Mouse (Mus musculus): ENCODE data around the gene Cldn7. TPM values are rescaled to one million over a fixed set of nuclear protein-coding genes. Genes with fewer than 3 reads are reported as not detected.

The Cldn7 gene
- polyA plus RNA-seq, 1 experiment from 2014 or later: 196 TPM

DNA sequence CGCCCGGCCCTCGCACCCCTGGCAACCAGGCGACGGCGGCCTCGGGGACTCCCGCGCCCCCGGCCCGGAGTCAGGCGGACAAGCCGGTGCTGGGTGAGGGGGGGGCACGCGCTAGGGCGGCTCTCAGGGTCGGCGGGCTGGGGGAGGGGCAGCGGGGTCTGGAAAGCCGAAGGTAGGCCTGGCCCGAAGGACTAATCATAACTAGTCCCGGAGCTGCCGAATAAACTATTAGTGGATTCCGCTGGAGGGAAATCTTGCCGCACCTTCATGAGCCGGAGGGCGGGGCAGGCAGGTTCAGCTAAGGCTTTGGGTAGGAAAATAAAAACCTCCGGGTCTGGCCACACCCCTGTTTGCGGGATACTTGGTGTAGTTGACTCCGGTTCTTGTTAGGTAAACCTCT is 28.4 kb upstream of the Cldn7 start:
- Histone ChIP-seq H3K9ac (replicated peaks; ENCODE audit: low read depth, low read length) (peak overlapping the region; percentile 48; the same call in 1 of the 2 replicates), H3K4me2 (replicated peaks; ENCODE audit: low read depth, low read length) (peak overlapping the region; percentile 99), H3K9me3 (ENCODE audit: control insufficient read depth, low read depth, low read length) (no peaks in the 10 kb centered on the region), H3K36me3 (ENCODE audit: control insufficient read depth, insufficient read depth, low read length) (no peaks in the 10 kb centered on the region), H3K4me3 (ENCODE audit: low read depth, low read length) (peak overlapping the region; percentile 54), H3K4me1 (ENCODE audit: control insufficient read depth, insufficient read depth, low read length) (peaks cover 16% of the 10 kb centered on the region; the same call in 1 of the 2 replicates), H3K27me3 (ENCODE audit: control insufficient read depth, insufficient read depth, low read length) (no peaks in the 10 kb centered on the region), H3K27ac (ENCODE audit: low read length) (no peak overlapping the region)
- ATAC-seq (ENCODE audit: insufficient number of reproducible peaks, insufficient read depth, low FRiP score, low read depth): no peak
- WGBS: under 1% methylated on average over 25 of the region's 30 CpGs

- Histone ChIP-seq H3K4me3 (ENCODE audit: low read depth, low read length) (peak overlapping the region; percentile 54; the same call in 1 of the 2 replicates), H3K4me1 (ENCODE audit: control insufficient read depth, insufficient read depth, low read length) (peaks cover 16% of the 10 kb centered on the region; the same call in 1 of the 2 replicates), H3K9ac (replicated peaks; ENCODE audit: low read depth, low read length) (no peak overlapping the region), H3K36me3 (ENCODE audit: control insufficient read depth, insufficient read depth, low read length) (no peaks in the 10 kb centered on the region), H3K9me3 (ENCODE audit: control insufficient read depth, low read depth, low read length) (no peaks in the 10 kb centered on the region), H3K27ac (ENCODE audit: low read length) (no peak overlapping the region), H3K27me3 (ENCODE audit: control insufficient read depth, insufficient read depth, low read length) (no peaks in the 10 kb centered on the region), H3K4me2 (replicated peaks; ENCODE audit: low read depth, low read length) (peak overlapping the region; percentile 99)
- ATAC-seq (ENCODE audit: insufficient number of reproducible peaks, insufficient read depth, low FRiP score, low read depth): no peak
- 36% methylated on average over 9 of the region's 9 CpGs for WGBS
Observed at GRCm38 (mm10) chr11:69936714-69937347, 27.7 kb upstream of the Cldn7 start.

DNA sequence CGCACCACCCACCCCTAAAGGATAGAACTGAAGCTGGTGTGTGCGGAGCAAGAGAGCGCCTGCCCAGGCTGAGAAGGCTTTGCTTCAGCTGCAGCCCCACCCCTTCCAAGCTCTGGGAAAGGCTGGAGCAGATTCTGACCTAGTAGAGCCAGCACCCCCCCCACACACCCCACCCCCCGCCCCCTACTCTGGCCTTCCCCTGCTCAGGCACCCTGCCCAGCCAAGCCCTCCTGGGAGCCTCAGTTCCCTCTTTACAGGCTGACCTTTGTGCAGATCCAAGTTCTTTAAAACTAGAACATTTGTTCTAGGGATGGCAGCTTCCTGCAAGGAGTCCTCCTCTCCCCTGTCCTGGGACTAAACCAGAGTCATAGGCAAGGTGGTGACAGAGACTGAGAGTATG is 27.2 kb upstream of the Cldn7 start:
- no peak for ATAC-seq (ENCODE audit: insufficient number of reproducible peaks, insufficient read depth, low FRiP score, low read depth)
- Histone ChIP-seq H3K27ac (ENCODE audit: low read length) (no peak overlapping the region), H3K27me3 (ENCODE audit: control insufficient read depth, insufficient read depth, low read length) (no peaks in the 10 kb centered on the region), H3K9ac (replicated peaks; ENCODE audit: low read depth, low read length) (no peak overlapping the region), H3K4me2 (replicated peaks; ENCODE audit: low read depth, low read length) (no peak overlapping the region), H3K36me3 (ENCODE audit: control insufficient read depth, insufficient read depth, low read length) (peaks cover under 1% of the 10 kb centered on the region; the same call in 1 of the 2 replicates), H3K9me3 (ENCODE audit: control insufficient read depth, low read depth, low read length) (no peaks in the 10 kb centered on the region), H3K4me1 (ENCODE audit: control insufficient read depth, insufficient read depth, low read length) (peaks cover 16% of the 10 kb centered on the region; the same call in 1 of the 2 replicates), H3K4me3 (ENCODE audit: low read depth, low read length) (no peak overlapping the region)
- WGBS: 26% methylated on average over 4 of the region's 4 CpGs

- peaks cover 16% of the 10 kb centered on the region; the same call in 1 of the 2 replicates for H3K4me1 ChIP-seq (ENCODE audit: control insufficient read depth, insufficient read depth, low read length)
- no peak overlapping the region for H3K9ac ChIP-seq (replicated peaks; ENCODE audit: low read depth, low read length)
- H3K4me2 ChIP-seq (replicated peaks; ENCODE audit: low read depth, low read length): no peak overlapping the region
- no peak overlapping the region for H3K27ac ChIP-seq (ENCODE audit: low read length)
- peaks cover 4% of the 10 kb centered on the region; the same call in 1 of the 2 replicates for H3K36me3 ChIP-seq (ENCODE audit: control insufficient read depth, insufficient read depth, low read length)
- WGBS: 71% methylated on average over 5 of the region's 5 CpGs
- no peak overlapping the region for H3K4me3 ChIP-seq (ENCODE audit: low read depth, low read length)
- ATAC-seq (ENCODE audit: insufficient number of reproducible peaks, insufficient read depth, low FRiP score, low read depth): no peak
- H3K9me3 ChIP-seq (ENCODE audit: control insufficient read depth, low read depth, low read length): no peaks in the 10 kb centered on the region
- H3K27me3 ChIP-seq (ENCODE audit: control insufficient read depth, insufficient read depth, low read length): no peaks in the 10 kb centered on the region
Observed at GRCm38 (mm10) chr11:69937834-69938233, 26.7 kb upstream of the Cldn7 start.

- Histone ChIP-seq H3K4me1 (ENCODE audit: control insufficient read depth, insufficient read depth, low read length) (peaks cover 16% of the 10 kb centered on the region; the same call in 1 of the 2 replicates), H3K27me3 (ENCODE audit: control insufficient read depth, insufficient read depth, low read length) (no peaks in the 10 kb centered on the region), H3K4me2 (replicated peaks; ENCODE audit: low read depth, low read length) (no peak overlapping the region), H3K36me3 (ENCODE audit: control insufficient read depth, insufficient read depth, low read length) (peaks cover 4% of the 10 kb centered on the region; the same call in 1 of the 2 replicates), H3K4me3 (ENCODE audit: low read depth, low read length) (no peak overlapping the region), H3K9ac (replicated peaks; ENCODE audit: low read depth, low read length) (no peak overlapping the region), H3K9me3 (ENCODE audit: control insufficient read depth, low read depth, low read length) (no peaks in the 10 kb centered on the region), H3K27ac (ENCODE audit: low read length) (no peak overlapping the region)
- WGBS: 23% methylated on average over 9 of the region's 9 CpGs
- no peak for ATAC-seq (ENCODE audit: insufficient number of reproducible peaks, insufficient read depth, low FRiP score, low read depth)
Observed at GRCm38 (mm10) chr11:69938401-69938979, 26.1 kb upstream of the Cldn7 start.

- H3K4me1 ChIP-seq (ENCODE audit: control insufficient read depth, insufficient read depth, low read length): peaks cover 16% of the 10 kb centered on the region; the same call in 1 of the 2 replicates
- no peak overlapping the region for H3K4me3 ChIP-seq (ENCODE audit: low read depth, low read length)
- no peak for ATAC-seq (ENCODE audit: insufficient number of reproducible peaks, insufficient read depth, low FRiP score, low read depth)
- no peaks in the 10 kb centered on the region for H3K27me3 ChIP-seq (ENCODE audit: control insufficient read depth, insufficient read depth, low read length)
- 0 out of 2 replicates have a peak overlapping the region, but pooled peaks have one; percentile 14 for H3K9ac ChIP-seq (replicated peaks; ENCODE audit: low read depth, low read length)
- peaks cover 5% of the 10 kb centered on the region; the same call in 1 of the 2 replicates for H3K36me3 ChIP-seq (ENCODE audit: control insufficient read depth, insufficient read depth, low read length)
- WGBS: 63% methylated on average over 5 of the region's 5 CpGs
- H3K9me3 ChIP-seq (ENCODE audit: control insufficient read depth, low read depth, low read length): no peaks in the 10 kb centered on the region
- H3K27ac ChIP-seq (ENCODE audit: low read length): no peak overlapping the region
- no peak overlapping the region for H3K4me2 ChIP-seq (replicated peaks; ENCODE audit: low read depth, low read length)
Observed at GRCm38 (mm10) chr11:69939181-69939580, 25.4 kb upstream of the Cldn7 start.

DNA sequence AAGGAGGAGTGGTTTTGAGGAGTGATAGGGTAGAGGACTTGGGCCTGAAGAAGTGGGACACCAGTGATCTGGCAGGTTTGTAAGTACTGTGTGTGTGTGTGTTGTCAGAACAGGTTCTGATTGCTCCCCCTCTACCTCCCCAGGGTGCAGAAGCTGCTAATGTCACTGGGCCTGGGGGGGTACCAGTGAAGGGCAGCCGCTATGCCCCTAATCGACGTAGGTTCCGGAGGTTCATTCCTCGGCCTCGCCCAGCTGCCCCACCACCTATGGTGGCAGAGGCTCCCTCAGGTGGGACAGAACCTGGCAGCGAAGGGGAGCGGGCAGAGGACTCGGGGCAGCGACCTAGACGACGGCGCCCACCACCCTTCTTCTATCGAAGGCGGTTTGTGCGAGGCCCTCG is 24.8 kb upstream of the Cldn7 start:
- WGBS: 93% methylated on average over 17 of the region's 17 CpGs

DNA sequence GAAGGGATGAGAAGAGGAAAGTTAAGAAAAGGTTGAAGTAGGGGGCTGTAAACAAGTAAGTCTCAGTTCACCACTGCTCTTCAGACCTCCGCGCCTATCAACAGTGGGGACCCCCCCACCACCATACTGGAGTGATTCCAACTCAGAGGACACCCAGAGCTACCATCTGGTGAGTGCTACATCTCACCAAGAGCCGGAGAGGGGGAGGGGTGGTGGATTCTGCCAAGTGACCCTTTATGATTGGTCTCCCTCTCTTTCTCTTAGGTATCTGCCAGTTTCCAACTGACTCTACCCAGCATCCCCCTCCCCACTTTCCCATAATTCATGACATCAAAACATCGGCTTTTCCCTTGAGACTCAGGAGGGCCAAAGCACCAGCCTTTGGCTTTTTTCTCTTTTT is 23.6 kb upstream of the Cldn7 start:
- Histone ChIP-seq H3K9me3 (ENCODE audit: control insufficient read depth, low read depth, low read length) (no peaks in the 10 kb centered on the region), H3K27me3 (ENCODE audit: control insufficient read depth, insufficient read depth, low read length) (no peaks in the 10 kb centered on the region), H3K27ac (ENCODE audit: low read length) (no peak overlapping the region), H3K4me2 (replicated peaks; ENCODE audit: low read depth, low read length) (no peak overlapping the region), H3K9ac (replicated peaks; ENCODE audit: low read depth, low read length) (no peak overlapping the region), H3K36me3 (ENCODE audit: control insufficient read depth, insufficient read depth, low read length) (peaks cover 21% of the 10 kb centered on the region), H3K4me1 (ENCODE audit: control insufficient read depth, insufficient read depth, low read length) (peaks cover 12% of the 10 kb centered on the region; the same call in 1 of the 2 replicates), H3K4me3 (ENCODE audit: low read depth, low read length) (no peak overlapping the region)
- ATAC-seq (ENCODE audit: insufficient number of reproducible peaks, insufficient read depth, low FRiP score, low read depth): no peak
- 81% methylated on average over 4 of the region's 4 CpGs for WGBS

More for the DNA sequence above, 24.8 kb upstream of the Cldn7 start:
- Histone ChIP-seq H3K4me2 (replicated peaks; ENCODE audit: low read depth, low read length) (no peak overlapping the region), H3K4me3 (ENCODE audit: low read depth, low read length) (no peak overlapping the region), H3K27ac (ENCODE audit: low read length) (no peak overlapping the region), H3K9me3 (ENCODE audit: control insufficient read depth, low read depth, low read length) (no peaks in the 10 kb centered on the region), H3K36me3 (ENCODE audit: control insufficient read depth, insufficient read depth, low read length) (peaks cover 10% of the 10 kb centered on the region), H3K27me3 (ENCODE audit: control insufficient read depth, insufficient read depth, low read length) (no peaks in the 10 kb centered on the region), H3K9ac (replicated peaks; ENCODE audit: low read depth, low read length) (no peak overlapping the region), H3K4me1 (ENCODE audit: control insufficient read depth, insufficient read depth, low read length) (peaks cover 12% of the 10 kb centered on the region; the same call in 1 of the 2 replicates)
- no peak for ATAC-seq (ENCODE audit: insufficient number of reproducible peaks, insufficient read depth, low FRiP score, low read depth)
